Mouse (Mus musculus) lung, adult 18-20 months (tissue): ENCODE results near the gene Jph4.

Experiments
- DNase-seq, 2 experiments: peaks; one replicate each; pipeline ENCODE4 v3.0.0; 2022; ENCODE audit warnings: mixed read lengths in 2 of 2

The Jph4 gene

DNA sequence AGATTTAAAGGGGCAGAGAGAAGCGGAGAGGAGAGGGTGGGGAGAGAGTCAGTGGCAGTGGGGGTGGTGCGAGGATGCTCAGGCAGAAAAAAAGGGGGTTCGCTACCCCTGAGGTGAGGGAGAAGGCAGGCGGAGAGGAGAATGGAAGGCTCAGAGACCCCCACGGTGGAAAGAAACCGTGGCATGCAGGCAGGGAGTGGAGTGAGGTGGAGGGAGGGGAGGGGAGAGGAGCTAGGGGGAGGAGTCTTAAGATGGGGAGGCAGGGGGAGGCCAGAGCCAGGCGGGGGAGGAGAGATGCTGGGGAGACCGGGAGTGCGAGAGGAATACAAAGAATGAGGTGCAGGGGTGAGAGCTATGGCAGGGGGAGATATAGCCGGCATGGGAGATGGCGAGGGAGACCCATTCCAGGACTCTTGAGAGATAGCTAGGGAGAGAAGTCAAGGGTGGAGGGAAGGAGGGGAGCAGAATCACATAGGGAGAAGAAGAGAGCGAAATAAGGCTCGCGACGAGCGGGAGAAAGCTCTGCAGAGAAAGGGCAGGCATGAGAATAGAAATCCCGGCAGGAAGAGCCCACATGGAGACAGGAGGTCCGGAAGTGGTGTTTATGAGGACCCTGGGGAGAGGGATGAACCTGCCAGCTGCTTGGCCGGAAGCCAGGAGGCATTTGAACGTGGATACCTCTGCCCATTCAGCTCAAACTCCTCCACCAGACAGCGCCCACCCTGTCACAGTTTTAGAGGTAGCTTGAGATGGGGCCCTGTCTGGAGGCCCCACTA, at the start of gene Jph4:
Gene Jph4, minus strand, starts transcription at position 511 of the 776 bp plus-strand sequence.
- no peak for DNase-seq

DNA sequence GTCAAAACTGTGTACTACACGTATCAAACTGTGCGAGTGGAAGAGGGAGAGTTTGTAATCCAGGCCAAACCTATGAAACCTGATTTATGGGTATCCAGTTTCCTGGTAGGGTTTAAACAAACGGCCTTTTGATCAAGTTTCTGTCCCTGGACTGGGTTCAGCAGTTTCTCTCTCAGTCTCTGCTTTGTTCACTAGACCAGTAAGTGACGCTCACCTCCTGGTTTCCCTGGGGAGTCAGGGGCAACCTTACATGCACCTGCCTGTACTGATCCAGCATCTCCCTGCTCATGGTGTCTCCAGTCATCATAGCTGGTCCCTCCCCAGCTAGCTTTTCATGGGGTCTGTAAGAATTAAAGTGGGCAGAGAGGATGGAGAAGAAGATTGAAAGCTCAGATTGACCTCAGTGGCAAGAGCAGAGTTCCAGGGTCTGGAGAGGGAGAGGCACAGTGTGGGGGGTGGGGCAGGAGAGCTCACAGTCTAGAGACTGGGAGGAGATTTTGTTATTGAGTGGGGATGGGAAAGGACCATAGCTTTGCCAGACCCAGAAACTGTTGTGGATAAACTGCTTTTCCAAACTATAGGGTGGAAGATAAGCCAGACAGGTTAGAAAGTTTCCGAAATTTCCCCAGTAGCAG, 47.6 kb upstream of the Jph4 start:
- no peak for DNase-seq

DNA sequence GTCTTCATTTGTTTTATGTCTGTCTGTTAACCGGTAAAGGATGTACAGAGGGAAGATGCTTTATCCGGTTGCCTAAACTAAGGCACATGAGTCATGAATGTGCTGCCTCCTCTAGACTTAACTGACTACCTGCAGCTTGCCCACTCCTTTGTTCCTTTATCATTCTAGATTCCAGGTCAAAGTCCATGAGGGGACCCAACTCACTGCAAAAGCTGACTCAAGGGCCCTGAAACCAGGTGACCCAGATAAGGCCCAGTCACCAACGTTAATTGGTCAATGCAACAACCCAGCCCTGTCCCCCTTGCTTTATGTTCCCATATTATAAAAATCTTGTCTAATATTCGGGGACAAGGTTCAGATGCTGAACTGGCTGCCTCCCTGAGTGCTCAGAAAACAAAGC, 45.4 kb upstream of the Jph4 start:
- no peak for DNase-seq

DNA sequence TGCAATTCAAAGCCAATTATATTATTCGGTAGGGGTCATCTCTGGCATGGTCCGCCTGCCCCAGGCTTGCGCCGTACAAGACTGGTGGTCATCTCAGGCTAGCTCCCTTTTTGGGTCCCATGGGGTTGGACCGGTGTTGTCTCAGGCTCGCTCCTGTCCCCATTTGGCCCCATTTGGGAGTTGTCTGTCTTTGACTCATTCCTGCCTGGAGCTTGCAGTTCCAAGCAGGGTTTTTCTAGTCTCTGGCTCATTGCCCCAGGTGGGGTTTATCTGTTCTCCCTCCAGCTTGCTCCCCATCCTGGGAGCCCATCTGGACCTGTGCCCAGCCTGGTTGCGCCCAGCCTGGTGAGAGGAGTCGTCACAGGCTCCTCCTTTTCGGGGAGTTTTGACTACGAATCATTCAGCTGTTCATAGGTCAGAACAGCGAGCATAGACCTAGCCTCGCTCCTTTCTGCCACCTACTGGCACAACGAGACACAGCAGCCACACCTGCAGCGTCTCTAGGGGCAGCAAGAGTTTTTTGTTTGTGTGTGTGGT, 44.4 kb upstream of the Jph4 start:
- peak; percentile 51 to 62 for DNase-seq

DNA sequence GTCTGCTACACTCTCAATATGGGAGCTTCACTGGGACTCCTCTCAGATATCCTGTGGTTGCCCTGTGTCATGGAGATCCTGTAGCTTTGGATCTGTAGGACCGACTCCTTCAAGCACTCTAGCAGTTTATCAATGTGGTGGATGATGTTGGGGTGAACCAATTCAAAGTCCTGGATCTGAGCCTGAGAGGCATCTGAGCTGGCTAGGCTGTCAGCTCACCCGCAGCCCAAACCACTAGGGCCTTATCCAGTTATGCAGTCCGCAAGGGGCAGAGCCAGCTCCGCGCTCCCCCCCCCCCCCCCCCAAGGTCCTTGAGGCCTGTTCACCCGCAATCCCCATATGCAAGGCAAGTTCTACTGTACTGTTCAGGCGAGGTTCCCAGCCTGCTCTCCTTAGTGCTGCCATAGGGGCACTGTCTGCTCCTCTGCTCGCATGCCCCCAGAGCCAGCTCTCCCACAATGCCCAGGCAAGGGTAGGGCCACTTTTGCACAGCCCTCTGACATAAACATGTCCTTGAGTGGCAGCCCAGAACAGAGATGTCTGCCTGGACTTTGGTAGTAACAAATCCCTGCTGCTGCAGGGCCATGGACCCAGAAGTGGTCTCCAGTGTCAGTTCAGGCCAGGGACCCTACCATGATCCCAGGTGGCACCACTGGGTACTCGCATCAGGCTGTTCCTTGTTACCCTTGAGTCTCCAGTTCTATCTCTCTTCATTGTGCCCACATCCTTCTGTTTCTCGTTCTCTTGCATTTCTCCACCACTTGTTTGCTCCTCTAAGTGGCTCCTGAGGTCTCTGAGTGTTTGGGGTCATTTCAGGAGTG, 43.7 kb upstream of the Jph4 start:
- no peak for DNase-seq

DNA sequence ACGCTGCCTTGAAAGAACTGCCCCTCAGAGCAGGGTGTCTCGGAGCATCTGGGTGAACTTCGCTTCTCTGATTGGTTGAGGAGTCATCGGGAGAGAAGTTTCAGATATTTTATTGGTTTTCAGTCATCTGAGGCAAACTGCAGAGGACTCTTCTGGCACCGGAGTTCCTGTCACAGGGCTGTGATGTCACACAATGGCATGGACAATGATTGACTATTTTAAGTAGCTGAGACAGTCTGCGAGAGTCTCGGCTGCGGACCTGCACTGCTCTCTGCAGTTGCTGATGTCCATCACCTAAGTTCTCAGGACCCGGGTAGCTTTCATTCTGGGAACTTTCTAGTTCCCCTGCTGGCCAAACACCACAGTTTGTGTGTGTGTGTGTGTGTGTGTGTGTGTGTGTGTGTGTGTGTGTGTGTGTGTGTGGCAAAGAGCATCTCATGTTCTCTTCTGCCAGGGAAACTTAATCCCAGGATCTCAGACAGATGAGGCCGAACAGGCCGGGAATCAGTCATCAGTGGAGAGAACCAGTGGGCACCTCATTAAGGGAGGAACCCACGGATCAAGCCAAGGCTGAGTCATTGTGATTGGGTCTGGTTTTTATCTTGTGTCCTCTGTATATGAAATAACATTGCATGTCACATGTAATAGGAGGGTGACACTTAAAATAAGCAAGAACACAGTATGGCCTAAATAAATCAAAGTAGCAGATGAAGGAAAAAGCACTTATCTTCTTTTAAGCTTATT, 40.8 kb upstream of the Jph4 start:
- DNase-seq, result no peak

DNA sequence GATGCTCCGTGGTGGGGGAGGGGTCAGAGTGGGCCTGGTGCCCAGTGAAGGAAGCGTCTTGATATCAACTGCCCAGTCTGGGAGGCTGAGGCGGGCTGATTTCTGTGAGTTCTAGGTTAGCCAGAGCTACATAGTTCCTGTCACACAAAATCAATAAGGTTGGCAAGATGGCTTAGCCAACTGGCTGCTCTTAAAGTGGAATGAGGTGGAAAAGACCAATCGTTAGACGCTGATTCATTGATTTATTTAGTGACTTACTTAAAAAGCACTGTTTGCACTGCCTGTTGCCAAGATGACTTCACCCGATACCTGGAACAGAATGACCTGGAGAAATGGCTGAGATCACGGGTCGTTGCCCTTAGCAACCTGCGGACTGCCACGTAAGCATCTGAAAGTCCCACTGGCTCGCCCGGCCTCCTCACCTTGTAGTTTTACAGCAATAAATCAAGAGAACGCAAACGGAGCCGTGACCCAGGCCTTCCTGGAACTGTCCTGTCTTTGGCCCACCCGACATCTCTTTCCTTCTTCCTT, 36.3 kb upstream of the Jph4 start:
- DNase-seq, result no peak

DNA sequence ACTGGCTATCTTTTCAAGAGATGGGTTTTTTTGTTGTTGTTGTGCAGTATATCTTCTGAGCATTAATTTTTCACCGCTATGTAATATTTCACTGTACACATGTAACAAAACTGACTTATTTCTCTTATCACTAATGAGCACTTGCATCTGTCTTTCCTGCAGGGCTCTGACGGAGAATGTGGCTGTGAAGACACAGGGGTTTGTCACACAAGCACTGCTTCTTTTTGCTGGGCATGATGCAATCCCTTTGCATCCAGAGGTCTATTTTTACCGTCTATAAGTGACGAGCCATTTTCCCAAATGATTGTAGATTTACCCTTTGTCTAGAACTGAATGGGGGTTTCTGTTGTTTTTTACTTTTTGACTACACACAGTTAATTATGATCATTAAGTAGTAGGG, 35.4 kb upstream of the Jph4 start:
- DNase-seq, result no peak

DNA sequence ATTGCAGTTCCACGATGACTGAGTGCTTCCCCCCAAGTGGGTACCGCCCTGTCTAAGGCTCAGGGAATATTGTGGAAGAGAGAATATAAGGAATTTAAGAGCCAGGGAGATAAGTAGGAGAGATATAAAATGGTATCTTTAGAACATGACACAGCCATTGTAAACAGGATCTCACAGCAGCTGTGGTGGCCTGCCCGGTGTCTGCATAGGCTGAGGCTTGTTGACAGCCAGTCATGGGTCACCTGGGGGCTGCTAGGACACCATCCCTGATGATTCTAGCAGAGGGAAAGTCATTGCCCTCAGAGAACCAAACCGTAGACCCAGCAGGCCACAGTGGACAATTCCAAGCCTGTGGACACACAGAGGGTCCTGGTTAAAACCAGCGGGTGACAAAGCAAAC, 34.2 kb upstream of the Jph4 start:
- DNase-seq, result no peak

DNA sequence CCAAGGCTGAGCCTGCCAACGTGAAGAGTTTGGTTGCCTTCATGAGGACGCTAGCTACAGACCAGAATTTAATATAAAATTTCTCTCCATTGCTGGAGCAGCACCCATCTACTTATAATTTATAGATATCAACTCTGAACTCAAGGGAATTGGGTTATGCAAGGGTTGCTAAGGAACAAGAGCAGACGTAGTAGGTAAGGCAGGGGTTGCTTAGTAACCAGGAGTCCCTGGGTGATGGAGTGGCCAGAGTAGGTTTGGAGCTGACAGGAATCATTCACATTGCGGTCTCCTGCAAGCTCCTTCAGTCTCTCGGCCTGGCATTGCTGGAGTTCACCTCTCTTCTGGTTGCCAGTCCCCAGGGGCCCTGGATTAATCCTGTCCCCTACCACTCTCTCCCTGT, 32.3 kb upstream of the Jph4 start:
- no peak for DNase-seq

DNA sequence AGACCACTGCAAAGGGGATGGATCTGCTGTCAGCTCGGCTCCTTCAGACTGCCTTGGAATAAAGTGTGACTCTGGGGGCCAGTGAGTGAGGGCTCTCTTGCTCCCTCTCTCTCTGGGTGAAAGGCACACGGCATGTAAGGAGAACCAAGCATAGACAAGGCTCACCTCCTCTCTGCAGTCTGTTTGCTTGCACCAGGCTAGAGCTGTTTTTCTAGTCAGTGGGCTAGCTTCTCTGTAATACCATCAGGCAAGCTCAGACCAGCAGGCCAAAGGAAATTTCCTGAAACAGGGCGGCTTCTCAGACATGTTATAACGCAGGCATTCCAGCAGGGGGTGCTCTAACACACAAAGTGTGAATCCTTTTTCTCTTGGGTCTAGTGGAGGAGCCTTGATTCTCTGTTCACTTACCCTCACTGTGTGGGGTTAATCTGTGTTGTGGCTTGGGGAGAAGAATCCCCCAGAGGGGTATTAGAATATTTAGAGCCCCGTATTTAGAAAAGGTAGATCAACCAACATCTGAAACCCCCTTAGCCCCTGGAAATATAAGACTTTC, 31.7 kb upstream of the Jph4 start:
- DNase-seq, result peak; percentile 20 to 36

DNA sequence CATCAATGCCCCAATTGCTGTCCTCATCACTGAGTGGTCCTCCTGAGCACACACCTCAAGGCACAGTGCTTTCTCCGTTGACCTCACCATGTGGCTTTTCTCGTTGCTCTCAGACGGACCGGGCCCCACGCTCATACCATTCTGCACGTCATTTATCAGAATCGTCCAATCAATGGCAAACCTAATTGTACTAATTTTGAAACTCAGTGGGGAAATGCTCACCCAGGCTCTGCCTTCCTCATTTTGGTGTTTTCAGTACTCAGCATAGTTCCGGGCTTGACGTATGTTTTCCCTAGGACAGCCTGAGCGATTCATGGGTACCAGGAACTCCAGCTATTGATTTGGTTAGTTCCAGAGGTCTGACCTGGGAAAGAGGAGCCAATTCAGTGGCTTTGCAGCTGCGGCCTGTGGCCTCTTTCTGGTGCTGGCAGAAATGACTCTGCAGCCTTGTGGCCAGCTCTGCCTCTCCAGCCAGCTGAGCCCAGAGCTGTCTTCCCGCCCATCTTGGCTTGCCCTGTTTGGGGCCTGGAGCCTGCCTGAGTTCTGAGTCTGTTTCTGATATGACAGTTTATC, 30.2 kb upstream of the Jph4 start:
- DNase-seq, result peak; percentile 6 to 20

DNA sequence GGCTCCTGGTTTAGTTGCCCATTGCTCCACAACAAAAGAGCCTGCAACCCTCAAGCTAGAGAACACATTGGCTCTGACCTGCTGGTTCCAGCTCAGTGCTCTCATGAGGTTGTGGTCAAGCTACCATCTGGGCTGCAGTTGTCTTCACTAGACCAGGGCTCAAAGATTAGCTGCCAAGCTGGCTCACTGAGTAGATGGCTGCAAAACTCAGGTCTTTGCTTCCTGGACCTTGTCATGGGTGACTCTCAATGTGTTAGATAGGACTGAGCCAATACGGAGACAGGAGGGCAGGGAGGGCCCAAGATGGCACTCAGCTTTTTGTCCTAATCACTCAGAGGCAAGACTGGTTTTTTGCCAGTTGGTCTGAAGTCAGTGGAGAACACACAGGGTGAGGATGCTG, 29.6 kb upstream of the Jph4 start:
- DNase-seq, result no peak

DNA sequence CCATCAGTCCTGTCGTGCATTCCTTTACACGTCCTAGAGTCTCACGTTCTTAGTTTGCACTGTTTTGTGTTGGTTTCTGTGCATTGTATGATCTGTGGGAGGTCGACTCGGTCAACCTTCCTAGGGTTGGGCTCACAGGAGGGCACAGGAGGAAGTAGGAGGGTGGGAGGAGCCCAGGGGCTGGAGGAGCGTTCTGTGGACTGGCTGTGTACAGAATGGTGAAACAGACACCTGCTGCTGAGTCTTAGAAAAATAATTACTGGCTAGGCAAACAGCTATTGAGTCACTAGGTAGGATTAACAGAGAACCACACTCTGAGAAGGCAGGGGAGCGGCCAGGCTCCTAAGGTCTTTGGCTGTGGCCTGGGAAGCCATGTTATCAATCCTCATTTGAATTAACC, 22.6 kb upstream of the Jph4 start:
- DNase-seq, result peak in 1 of 2 experiments; percentile 37

DNA sequence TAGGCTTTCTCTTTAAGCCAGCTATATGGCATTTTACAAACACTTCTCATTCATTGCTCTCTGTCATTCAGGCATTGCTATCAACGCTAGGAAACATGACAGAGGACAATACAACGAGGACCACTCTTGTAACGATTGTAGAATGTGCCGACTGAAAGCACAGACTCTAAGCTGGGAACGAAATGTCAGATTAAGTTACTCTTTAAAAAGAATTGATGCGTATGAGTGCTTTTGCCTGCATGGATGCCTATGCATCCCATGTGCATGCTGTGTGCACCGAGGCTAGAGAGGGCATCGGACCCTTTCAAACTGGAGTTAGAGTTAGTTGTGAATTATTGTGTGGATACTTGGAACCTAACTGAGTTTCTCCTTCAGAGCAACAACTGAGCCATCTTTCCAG, 18.9 kb upstream of the Jph4 start:
- no peak for DNase-seq

DNA sequence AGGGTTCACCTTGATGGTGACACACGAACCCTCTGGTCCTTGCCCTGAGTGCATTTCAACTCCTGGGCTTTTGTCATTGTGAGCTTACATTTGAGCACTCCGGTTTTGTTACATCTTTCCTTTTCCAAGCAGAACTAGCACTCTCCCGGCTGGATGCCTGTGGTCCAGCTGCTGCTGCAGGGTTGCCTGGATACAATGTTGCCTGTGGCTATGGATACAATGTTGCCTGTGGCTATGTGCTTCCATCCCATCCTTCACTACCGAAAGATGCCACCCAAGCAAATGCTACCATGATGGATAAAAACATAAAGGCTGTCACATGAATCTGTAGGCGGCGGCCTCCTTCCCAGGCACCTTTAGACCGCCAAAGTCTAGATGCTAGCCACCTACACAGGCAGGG, 9.8 kb upstream of the Jph4 start:
- no peak for DNase-seq

DNA sequence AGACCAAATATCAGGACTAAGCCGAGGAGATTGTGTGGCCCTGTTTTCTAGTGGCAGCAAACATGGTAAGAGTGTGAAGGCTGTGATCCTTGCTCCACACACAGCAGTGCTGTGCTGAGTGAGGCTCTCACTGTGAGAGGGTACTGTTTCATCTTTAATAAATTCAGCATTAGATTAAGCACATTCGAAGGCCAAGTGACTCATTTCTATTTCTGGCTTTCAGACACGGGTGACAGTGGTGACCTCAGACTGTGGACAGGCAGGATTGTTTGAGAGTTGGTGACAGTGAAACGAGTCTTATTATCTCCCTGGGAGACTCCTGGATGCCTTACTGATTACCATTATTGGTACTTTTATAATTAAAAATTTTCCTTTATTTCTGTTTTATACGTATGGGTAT, 9.0 kb upstream of the Jph4 start:
- DNase-seq, result no peak

DNA sequence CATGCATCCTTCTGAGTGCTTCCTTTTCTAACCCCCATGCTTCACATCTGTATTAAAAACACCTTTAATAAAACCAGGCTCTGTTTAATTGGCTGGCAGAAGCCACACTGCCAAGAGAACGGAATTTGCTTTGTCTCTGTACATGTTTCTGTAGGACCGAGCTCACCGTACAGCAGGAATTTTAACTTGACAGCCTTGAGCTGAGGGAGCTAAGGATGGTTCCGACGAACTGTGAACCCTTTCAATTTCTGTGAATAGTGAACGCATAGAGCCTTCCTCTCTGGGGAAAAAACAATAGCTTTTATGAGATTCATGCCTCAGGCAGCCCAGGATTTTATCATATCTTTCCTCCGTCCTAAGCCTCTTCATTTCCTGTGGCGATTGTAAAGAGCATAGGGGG, 5.6 kb upstream of the Jph4 start:
- no peak for DNase-seq

DNA sequence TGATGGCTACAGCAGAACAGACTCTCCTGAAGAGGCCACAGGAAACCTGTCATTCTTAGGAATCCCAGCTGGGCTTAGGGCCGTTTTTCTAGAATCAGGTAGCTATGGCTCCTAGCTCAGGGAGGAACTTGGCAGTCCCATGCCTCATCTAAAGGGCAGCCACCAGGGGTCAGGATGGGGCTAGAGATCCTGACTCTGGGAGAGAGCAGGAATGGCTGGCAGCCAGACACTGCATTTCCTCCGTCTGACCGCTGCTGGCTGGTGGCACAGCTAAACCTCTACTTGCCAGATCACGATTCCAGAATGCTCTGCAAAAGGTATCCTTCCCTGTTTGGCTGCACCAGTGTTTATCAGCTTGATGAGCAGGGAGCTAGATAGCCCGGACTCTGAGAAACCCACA, 5.2 kb upstream of the Jph4 start:
- peak; percentile 74 to 78 for DNase-seq

DNA sequence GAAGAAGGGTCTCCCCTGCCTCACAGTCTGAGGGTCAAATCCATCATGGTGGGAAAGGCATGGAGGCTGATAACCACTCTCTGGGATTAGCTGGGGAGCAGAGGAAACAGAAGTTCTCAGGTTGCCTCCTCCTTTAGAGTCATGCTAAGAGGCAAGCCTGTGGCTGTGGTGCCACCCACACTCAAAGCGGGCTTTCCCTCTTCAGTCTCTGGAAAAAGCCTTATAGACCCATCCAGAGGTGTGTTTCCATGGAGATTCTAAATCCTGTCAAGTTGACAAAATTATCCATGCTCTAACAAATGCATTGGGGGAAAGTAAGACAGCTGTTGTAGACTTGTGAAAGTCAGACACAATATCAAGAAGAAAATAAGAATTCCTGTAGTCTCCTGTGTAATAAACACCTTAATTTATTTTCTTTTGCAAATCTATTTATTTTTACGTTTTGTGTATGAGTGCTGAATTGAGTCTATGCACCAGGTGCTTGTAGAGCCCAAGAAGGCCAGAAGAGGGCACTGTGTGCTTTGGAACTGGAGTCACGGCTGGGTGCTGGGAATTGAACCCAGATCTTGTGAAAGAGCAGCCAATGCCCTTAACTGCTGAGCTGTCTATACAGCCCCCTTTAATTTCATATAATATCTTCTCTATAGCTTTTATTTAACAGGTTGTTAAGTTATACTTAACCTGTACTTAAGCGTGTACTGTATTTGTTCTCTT, 2.8 kb upstream of the Jph4 start:
- no peak for DNase-seq

DNA sequence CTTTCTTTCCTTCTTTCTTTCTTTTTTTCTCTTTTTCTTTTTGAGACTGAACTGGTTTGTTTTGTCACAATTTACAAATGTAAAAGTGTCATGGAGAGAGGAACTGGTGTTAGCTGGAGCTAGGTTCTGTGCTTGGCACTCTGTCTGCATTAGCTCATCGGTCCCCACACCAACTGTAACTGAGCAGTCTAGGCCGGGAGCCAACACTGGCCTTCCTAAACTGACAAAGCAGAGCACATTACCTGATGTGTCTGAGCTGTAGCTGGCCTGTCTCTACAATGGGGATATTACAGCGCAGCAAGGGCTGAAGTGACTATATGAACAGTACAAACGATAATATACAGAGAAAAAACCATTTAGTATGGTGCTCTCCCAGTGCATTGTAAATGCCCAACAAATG, 2.1 kb upstream of the Jph4 start:
- DNase-seq, result no peak
